Comparison of ENCODE assay signal across 1 mouse cellular context in the genomic region with DNA sequence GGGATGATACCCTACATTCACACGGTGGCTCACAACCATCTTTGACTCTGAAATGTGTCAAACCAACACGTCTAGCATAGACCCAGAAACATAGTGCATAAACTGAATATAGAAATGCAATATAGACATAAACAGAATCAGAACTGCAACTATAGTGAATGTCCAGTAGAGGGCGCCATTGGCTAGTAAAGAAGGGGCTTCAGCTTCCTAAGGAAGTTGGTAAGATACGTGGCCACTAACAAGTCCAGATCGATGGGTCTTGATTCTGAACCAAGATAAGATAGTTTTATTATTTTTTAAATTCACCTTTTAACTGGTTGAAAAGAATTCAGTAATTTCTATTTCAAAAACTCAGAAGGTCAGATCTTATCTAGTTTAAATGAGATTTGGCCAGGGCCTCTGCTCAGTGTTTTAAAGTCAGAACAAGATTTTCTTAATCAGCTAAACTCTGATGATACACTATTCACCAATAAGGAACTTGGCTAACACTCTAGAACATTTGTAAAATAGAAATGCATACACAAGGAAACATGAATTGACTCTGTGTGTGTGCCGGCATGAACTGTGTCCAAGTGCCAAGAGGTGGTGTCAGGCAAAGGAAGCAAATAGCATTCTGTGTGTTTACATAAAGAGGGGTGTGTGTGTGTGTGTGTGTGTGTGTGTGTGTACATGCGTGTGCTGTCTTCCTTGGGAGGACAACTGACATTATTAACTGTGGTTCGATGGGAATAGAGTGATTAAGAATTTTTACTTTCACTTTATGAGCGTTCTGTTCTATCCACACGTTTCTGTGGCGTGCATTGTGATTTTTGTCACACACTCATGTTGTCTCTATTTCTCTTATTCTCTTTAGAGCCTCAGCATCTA.
TF ChIP-seq lines count a peak whose summit lies in the region.

No protein-coding gene starts in this region.

TF ChIP-seq in CH12.LX, 34 proteins besides CTCF, POLR2A, EP300 and RAD21 (continued from another document):
- TF ChIP-seq UBTF (IDR thresholded peaks at IDR 0.05; ENCODE audit: low read depth, low read length) (no peak), POLR2AphosphoS2 (IDR thresholded peaks at IDR 0.05; ENCODE audit: low read depth, low read length) (no peak), E2F4 (IDR thresholded peaks at IDR 0.05; ENCODE audit: insufficient replicate concordance, low read depth, low read length) (0 out of 2 replicates have a peak, but pooled peaks have one; percentile 32), MEF2A (IDR thresholded peaks at IDR 0.05; ENCODE audit: borderline replicate concordance, low read depth, low read length) (no peak), BHLHE40 (IDR thresholded peaks at IDR 0.05; ENCODE audit: low read depth, low read length) (no peak), PAX5 (IDR thresholded peaks at IDR 0.05; ENCODE audit: low read length) (no peak), KAT2A (IDR thresholded peaks at IDR 0.05; ENCODE audit: insufficient replicate concordance, low read length) (no peak), TBP (conservative IDR thresholded peaks at IDR 0.05; ENCODE audit: low read depth, low read length) (no peak), TCF12 (IDR thresholded peaks at IDR 0.05; ENCODE audit: low read depth, low read length) (peak; percentile 15; the same call in 1 of the 2 replicates), USF1 (IDR thresholded peaks at IDR 0.05; ENCODE audit: low read depth, low read length) (no peak), ZMIZ1 (IDR thresholded peaks at IDR 0.05; ENCODE audit: low read depth, low read length) (no peak), USF2 (conservative IDR thresholded peaks at IDR 0.05; ENCODE audit: low read depth, low read length) (no peak), CHD1 (IDR thresholded peaks at IDR 0.05; ENCODE audit: low read depth, low read length) (no peak), ZNF384 (IDR thresholded peaks at IDR 0.05; ENCODE audit: low read depth, low read length) (no peak), NRF1 (IDR thresholded peaks at IDR 0.05; ENCODE audit: low read depth, low read length) (no peak), JUND (conservative IDR thresholded peaks at IDR 0.05; ENCODE audit: low read depth, low read length) (no peak), MAFK (IDR thresholded peaks at IDR 0.05; ENCODE audit: insufficient replicate concordance, low read length) (peak; percentile 87), SIN3A (IDR thresholded peaks at IDR 0.05; ENCODE audit: low read length) (peak; percentile 73), CHD2 (IDR thresholded peaks at IDR 0.05; ENCODE audit: low read length) (no peak), IRF4 (IDR thresholded peaks at IDR 0.05; ENCODE audit: low read depth, low read length) (no peak), NELFE (IDR thresholded peaks at IDR 0.05; ENCODE audit: low read depth, low read length) (0 out of 2 replicates have a peak, but pooled peaks have one; percentile 46), ELF1 (IDR thresholded peaks at IDR 0.05; ENCODE audit: low read depth, low read length) (no peak), SMC3 (IDR thresholded peaks at IDR 0.05; ENCODE audit: low read depth, low read length) (peak; percentile 86), ZKSCAN1 (IDR thresholded peaks at IDR 0.05; ENCODE audit: borderline replicate concordance, low read depth, low read length) (no peak), ZC3H11A (IDR thresholded peaks at IDR 0.05; ENCODE audit: low read depth, low read length) (peak; percentile 53), GABPA (IDR thresholded peaks at IDR 0.05; ENCODE audit: insufficient replicate concordance, low read depth, low read length) (no peak), MXI1 (IDR thresholded peaks at IDR 0.05; ENCODE audit: low read depth, low read length) (peak; percentile 54), JUN (IDR thresholded peaks at IDR 0.05; ENCODE audit: insufficient read depth, low read depth, low read length) (no peak), MAX (IDR thresholded peaks at IDR 0.05; ENCODE audit: low read length) (peak; percentile 58; the same call in 1 of the 2 replicates), ETS1 (conservative IDR thresholded peaks at IDR 0.05; ENCODE audit: low read depth, low read length) (peak; percentile 13; the same call in 1 of the 2 replicates), MAZ (IDR thresholded peaks at IDR 0.05; ENCODE audit: low read depth, low read length) (no peak)
